Mouse (Mus musculus) liver, adult (tissue): ENCODE measurements at regions not wholly inside any gene's neighbourhood (a gene's known extent, or its start where the extent isn't known, plus 50 kb on each side); places are given as distances from the start of the nearest gene placed in this dataset.

ENCODE experiments used
- GATA4 ChIP-seq: IDR thresholded peaks from 2 replicates; pipeline ENCODE4 v1.6.1; 2014; ENCODE audit warnings: mild to moderate bottlenecking, low read length; ENCODE audit not compliant: insufficient replicate concordance

GRCm38 (mm10) chr10:37375648-37376047, 236.9 kb upstream of the Marcks start:
- no peak for TF ChIP-seq GATA4

GRCm38 (mm10) chr10:37368997-37369679, 230.4 kb upstream of the Marcks start:
- no peak for TF ChIP-seq GATA4

DNA sequence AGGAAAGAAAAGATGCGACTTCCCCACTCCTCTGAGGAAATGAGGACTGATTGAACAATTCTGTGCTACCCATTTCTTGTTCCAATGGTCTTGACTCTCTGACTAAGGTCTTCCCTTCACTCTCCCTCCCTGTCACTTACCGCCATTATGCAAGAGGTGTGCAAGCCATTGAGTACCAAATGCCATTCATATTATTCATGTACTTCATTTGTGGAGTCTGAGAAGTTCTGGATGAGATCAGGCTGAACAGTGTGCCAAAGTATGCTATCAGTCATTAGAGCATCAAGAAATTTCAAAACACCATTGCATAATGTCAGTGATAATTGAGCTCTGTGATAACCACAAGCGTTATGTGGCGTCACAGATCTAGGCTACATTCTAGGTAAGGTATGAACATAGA, 229.1 kb upstream of the Marcks start:
- TF ChIP-seq GATA4: no peak

DNA sequence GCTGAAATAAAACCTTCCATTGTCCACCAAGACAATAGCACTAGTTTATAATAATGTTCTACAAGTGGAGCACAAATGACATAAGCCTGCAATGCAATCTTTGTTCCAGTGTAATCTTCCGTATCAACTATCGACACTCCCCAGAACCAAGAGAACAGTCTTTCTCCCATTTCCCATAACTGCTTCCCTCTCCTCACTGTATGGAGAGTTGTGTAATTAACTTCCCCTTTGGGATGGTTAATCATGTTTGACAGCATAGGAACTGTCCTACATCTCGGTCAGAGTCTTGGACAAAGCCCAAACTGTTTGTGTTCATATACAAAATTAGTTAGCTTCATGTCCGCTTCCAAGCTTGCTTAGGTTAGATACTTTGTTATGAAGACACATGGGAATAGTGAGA, 225.8 kb upstream of the Marcks start:
- no peak for TF ChIP-seq GATA4

DNA sequence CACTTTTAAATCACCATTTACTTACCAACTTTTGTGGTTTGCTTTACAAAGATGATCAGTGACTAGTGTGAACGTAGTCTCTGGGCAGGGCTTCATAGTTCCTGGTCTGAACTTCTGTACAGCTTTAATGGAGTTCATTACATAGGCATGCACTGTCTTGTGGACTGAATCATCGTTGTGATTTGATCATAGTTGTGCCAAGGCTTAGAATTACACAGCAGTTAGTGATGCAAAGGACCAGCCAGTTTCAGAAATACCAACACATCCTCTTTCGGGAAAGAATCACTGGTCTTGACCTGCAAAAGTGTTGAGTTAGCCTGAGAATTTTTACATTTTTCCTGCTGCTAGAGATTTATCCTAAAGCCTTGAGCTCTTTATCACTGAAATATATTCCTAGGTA, 222.3 kb upstream of the Marcks start:
- TF ChIP-seq GATA4: no peak

- TF ChIP-seq GATA4: no peak
Measured at GRCm38 (mm10) chr10:37358900-37359299, 220.2 kb upstream of the Marcks start.

GRCm38 (mm10) chr10:37358334-37358733, 219.6 kb upstream of the Marcks start:
- no peak for TF ChIP-seq GATA4

DNA sequence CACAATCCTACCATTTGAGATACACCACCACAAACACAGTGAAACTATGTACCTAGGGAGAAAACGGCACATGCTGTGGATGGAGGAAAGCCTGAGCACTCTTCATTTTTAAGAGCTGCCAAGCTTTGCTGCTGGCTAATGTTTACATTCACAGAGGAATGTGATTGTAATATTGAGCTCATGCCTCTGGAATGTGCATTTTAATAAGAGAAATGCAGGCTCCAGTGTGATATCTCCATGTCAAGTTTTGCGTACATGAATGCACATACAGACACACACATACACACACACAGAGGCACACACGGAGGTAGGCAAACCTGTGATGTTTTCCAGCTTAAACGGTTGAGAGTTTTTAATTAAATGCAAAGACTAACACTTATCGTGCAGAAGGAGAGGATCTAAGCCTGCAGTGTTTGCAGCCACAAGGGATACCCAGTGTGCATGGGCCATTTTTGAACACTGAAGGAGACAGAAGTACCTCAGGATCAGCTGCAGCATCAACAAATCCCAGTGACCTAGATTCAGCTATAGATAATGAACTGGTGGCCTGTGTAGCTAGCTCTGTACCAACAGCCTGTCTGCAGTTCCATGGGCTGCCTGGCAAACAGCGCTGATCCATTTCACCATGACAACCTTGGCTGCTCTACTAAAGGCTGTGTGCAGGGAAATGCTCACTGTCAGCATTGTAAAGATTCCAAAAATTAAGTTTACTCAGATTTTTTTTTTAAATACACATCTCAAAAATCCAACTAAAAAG, 218.8 kb upstream of the Marcks start:
- TF ChIP-seq GATA4: no peak

- TF ChIP-seq GATA4: no peak
Measured at GRCm38 (mm10) chr10:37349261-37349660, 210.5 kb upstream of the Marcks start.

GRCm38 (mm10) chr10:37348416-37348815, 209.7 kb upstream of the Marcks start:
- TF ChIP-seq GATA4: no peak

GRCm38 (mm10) chr10:37347661-37348060, 208.9 kb upstream of the Marcks start:
- no peak for TF ChIP-seq GATA4

DNA sequence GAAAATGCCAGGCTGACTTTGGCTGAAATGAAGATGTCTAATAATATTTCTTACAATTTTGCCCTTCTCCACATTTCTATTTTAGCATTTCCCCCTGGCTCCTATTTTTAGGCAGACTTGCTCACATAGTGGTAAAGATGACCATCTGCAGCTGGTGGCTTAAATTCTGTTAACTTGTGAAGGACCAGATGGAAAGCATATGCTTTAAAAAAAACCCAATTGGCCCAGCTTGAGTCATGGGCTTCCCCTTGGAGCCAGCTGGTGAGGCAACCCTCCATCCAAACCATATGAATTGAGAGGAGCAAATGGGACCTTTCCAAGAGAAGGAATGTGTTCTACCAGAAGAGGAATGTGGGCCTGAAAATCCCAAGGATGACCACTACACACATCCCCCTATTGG, 204.0 kb upstream of the Marcks start:
- TF ChIP-seq GATA4: no peak

GRCm38 (mm10) chr10:37339658-37340057, 200.9 kb upstream of the Marcks start:
- TF ChIP-seq GATA4: no peak

DNA sequence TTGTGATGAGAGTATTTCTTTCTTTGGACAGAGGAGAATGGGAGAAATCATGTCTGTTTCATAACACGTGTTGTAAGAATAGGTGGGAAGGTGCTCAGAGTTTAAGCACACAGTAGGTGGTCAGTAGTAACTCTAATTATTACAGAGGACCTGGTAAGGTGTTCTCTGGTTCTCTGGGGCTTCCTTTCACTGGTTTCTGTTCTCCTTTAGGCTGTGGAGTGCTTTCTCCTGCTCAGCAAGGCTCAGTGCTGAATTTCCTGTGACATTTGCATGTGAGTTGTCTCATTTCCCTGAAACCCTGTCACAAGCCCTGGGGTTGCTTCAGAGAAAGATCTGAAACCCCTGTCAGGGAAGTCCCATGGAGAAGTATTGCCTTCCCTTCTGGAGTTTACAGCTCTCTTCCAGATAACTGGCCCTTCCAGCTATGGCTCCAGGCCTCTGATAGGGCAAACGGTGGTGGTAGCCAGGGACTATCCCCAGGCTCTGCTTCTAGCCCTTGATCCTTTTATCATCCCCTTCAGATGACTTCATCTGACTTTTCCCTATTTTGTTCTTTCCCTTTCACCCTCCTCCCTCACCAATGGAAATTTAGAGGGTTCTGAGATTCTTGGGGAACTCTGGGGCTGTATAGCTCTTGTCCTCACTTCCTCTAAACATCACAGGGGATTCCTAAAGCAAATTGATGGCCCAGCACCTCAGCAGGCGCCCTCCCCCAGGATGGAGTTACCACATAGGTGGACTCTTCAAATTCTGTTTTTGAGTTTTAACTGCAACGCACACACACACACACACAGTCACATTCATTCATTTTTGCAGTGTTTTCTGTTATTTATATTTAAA, 199.6 kb upstream of the Marcks start:
- no peak for TF ChIP-seq GATA4

DNA sequence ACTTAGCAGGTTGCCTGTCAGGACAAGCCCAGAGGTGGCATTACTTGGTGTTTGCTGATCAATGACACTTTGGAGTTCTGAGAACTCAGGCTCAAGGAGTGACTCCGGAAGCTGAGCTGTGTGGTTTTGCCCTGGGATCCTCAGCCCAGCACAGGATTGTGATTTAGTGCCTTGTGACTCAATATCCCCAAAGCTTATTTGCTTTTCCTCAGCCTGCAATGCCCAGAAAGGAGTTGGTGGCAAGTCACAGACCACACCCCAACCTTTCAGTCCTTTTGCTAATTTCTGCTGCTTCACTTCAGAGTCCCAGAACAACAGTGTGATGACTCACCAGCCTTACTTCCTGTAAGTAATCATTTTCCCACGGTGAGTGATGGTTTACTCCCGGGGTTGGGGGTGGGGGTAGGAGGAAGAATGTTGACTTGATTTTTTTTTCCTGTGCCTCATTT, 198.5 kb upstream of the Marcks start:
- no peak for TF ChIP-seq GATA4

GRCm38 (mm10) chr10:37335148-37335547, 196.4 kb upstream of the Marcks start:
- no peak for TF ChIP-seq GATA4
